Mouse (Mus musculus) gastrocnemius, adult 2 months (tissue): ENCODE results near the gene Tgm5. TPM values are rescaled to one million over a fixed set of nuclear protein-coding genes. Genes with fewer than 3 reads are reported as not detected.
"Not testable (repeated sequence)": the region's sequence is repeated elsewhere in the genome, so short reads cannot be mapped to it uniquely, and the experiment has no call there.

ENCODE experiments used
- DNase-seq: peaks from one replicate; pipeline ENCODE4 v3.0.0; 2022
- H3K27ac ChIP-seq: fragments of 200-600 bp; 2 replicates; pipeline ENCODE4 v1.8.1; 2022; ENCODE audit warnings: mild to moderate bottlenecking
- H3K4me3 ChIP-seq: fragments of 200-600 bp; 2 replicates; pipeline ENCODE4 v1.8.1; 2022; ENCODE audit warnings: mild to moderate bottlenecking, moderate library complexity
- CTCF ChIP-seq: fragments of 200-600 bp; IDR thresholded peaks from 2 replicates; pipeline ENCODE4 v1.8.1; 2022; ENCODE audit warnings: antibody characterized with exemption, mild to moderate bottlenecking, moderate library complexity
- intact Hi-C: fragments of 180-260 bp; cut with DNase I; formaldehyde crosslinking; loops from one replicate; pipeline ENCODE4 v1.15.1; 2025
- total RNA-seq, 2 experiments: library from RNA; stranded (reverse); gene quantifications; 2 replicates each; pipeline ENCODE4 v1.2.3; 2021

Tgm5 gene
- total RNA-seq, 2 experiments from 2014 or later, result 0.11 TPM; not detected in 1

DNA sequence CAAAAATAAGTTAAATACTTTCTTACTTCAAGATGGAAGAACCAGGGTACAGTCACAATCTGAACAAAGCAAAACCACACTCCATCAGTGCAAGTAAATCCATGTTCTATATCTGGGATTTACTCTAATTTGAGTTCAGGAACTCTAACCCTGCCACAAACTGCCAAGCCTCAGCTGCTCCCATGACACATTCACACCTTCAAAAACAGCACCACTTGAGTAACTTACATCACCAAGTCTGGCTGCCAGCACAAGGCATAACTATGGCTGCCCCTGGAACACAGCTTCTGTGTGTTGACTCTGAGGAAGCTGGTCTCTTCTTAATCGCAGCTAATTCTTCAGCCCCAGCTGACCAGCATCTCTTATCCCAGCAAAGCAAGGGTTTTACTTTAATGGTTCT is 68.5 kb downstream of the Tgm5 start:
- Histone ChIP-seq H3K27ac (peak overlapping the region; percentile 54; the same call in 1 of the 2 replicates), H3K4me3 (no peak overlapping the region)
- peak; percentile 24 for DNase-seq
- intact Hi-C loops, result no loop called here
- TF ChIP-seq CTCF, result no peak

GRCm38 (mm10) chr2:121016226-121016625 is 69.4 kb downstream of the Tgm5 start:
- DNase-seq, result no peak
- intact Hi-C loops, result no loop called here
- Histone ChIP-seq H3K27ac (no peak overlapping the region), H3K4me3 (no peak overlapping the region)
- no peak for TF ChIP-seq CTCF

GRCm38 (mm10) chr2:121015507-121015906 is 70.1 kb downstream of the Tgm5 start:
- TF ChIP-seq CTCF, result no peak
- Histone ChIP-seq H3K27ac (no peak overlapping the region), H3K4me3 (no peak overlapping the region)
- intact Hi-C loops, result no loop called here
- DNase-seq, result no peak

- TF ChIP-seq CTCF, result no peak
- no peak for DNase-seq
- intact Hi-C loops, result no loop called here
- no peak overlapping the region for H3K4me3 ChIP-seq
- no peak overlapping the region for H3K27ac ChIP-seq
Measured at GRCm38 (mm10) chr2:121012676-121013075, 73.0 kb downstream of the Tgm5 start.

- intact Hi-C loops, result no loop called here
- no peak for DNase-seq
- no peak for TF ChIP-seq CTCF
Measured at GRCm38 (mm10) chr2:121009071-121009677, 76.5 kb downstream of the Tgm5 start.

GRCm38 (mm10) chr2:121008664-121009007 is 77.0 kb downstream of the Tgm5 start:
- intact Hi-C loops, result no loop called here
- Histone ChIP-seq H3K4me3 (peak overlapping the region; percentile 79), H3K27ac (peak overlapping the region; percentile 85)
- DNase-seq, result no peak
- no peak for TF ChIP-seq CTCF

More at GRCm38 (mm10) chr2:121009071-121009677, 76.5 kb downstream of the Tgm5 start:
- H3K27ac ChIP-seq, result peak overlapping the region; percentile 85
- peak overlapping the region; percentile 79 for H3K4me3 ChIP-seq

GRCm38 (mm10) chr2:121007925-121008663 is 77.5 kb downstream of the Tgm5 start, which contains the start of gene Ccndbp1:
TSS of gene Ccndbp1 (plus strand) at chr2:121008403.
- peak; percentile 95 for DNase-seq
- Histone ChIP-seq H3K27ac (peak within 1 kb of the TSS; percentile 85), H3K4me3 (peak within 1 kb of the TSS; percentile 79)
- no peak for TF ChIP-seq CTCF
- intact Hi-C loops, result no loop called here

DNA sequence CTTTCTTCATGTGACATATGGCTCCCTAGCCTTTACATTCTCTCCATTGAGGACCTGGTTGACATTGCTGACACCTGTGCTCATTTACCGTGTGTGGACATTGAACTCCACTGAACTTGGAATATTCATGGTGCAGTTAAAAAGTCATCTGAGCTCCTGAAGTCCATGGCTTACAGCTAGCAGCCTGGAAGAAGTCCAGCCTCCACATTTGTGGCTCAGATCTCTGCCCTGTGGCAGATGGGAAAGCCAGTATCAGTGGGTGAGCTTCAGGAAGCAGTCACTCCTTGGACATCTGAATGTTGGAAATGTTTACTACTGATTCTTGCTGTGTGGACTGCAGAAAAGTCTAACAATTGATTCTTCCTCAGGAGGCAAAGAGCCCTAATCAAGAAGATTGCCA is 78.7 kb downstream of the Tgm5 start:
- Histone ChIP-seq H3K4me3 (no peak overlapping the region), H3K27ac (peak overlapping the region; percentile 85; the same call in 1 of the 2 replicates)
- intact Hi-C loops, result no loop called here
- TF ChIP-seq CTCF, result no peak
- no peak for DNase-seq

DNA sequence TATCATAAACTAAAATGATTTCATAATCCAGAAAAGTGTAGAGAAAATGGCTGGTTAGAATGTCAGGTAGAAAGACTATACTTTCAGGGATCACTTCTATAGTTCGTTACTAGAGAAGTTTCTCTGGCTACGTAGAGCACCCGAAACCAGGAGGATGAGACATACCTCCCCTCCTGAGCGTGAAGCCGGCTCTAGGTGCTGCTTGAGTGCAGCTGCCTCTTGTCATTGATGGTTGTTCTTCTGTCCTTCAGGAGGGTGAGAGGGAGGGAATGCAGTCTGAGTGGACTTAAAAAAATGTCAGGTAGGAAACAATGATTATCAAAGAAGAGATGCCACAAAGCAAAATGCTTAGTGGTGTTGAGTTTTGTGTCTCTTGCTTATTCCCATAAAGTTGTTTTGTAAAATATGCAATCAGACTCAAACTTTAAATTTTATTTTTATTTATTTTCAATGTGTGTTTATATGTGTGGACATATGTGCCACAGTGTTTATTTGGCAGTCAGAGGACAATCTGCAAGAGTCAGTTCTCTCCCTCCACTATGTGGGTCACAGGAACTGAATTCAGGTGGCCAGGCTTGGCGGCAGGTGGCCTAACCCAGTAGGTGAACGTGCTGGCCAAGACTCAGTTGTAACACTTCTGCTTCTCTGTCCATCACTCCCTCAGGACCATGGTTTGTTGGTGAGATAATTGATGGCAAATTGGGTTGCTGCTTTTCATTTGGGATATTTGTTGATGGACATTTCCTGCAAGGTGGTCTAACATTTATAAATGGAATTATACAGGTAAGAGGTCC is 81.4 kb downstream of the Tgm5 start:
- no peak overlapping the region for H3K27ac ChIP-seq
- no peak overlapping the region for H3K4me3 ChIP-seq
- no peak for DNase-seq
- intact Hi-C loops, result no loop called here
- no peak for TF ChIP-seq CTCF

DNA sequence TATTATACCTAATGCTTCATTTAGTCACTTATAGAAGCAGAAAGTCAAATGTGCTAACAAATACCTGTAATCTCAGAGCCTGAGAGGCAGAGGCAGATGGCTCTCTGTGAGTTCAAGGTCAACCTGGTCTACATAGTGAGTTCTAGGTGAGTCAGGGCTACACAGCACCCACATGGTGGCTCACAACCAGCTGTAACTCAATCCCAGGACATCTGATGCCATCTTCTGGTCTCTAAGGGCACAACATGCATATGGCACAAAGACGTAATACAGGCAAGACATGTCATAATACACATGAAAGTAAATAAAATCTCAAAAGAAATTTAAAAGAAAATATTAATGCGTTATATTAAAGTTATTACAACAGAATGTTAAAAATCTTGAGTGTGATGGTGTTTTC is 82.1 kb downstream of the Tgm5 start:
- Histone ChIP-seq H3K4me3 (no peak overlapping the region), H3K27ac (no peak overlapping the region)
- intact Hi-C loops, result no loop called here
- TF ChIP-seq CTCF, result peak; percentile 30; the same call in 1 of the 2 replicates
- no peak for DNase-seq

DNA sequence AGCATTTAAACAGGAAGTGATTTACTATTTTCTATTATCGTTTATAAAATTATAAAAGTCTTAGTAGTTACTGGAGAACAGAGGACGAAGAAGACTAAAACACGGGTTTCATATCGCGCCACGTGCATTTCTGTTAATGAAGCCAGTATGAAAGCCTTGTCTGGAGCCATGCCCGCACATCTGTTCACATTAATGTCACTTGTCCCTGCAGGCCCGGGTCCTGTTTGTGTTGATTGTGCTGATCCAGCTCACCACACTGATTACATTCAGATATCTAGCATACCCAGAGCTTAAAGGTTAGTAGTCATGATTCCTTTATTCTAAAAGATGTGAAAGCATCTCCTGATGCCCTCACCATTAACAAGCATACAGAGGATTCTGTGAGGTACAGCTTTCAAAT is 86.8 kb downstream of the Tgm5 start:
- intact Hi-C loops, result no loop called here
- no peak for DNase-seq
- no peak overlapping the region for H3K4me3 ChIP-seq
- TF ChIP-seq CTCF, result no peak
- H3K27ac ChIP-seq, result no peak overlapping the region

GRCm38 (mm10) chr2:120996607-120997006 is 89.0 kb downstream of the Tgm5 start:
- DNase-seq, intact Hi-C loops, H3K27ac ChIP-seq, H3K4me3 ChIP-seq: not testable (repeated sequence)

Other genes starting within 250 kb of the Tgm5 start
- 1 to 10 TPM; 5.3 to 6.0 TPM for gene Cdan1, start 235.7 kb downstream of the Tgm5 start, total RNA-seq
- gene Ttbk2, start 235.2 kb downstream of the Tgm5 start, total RNA-seq, result 1 to 10 TPM; 7.6 to 9.2 TPM
- gene Ubr1, start 115.1 kb downstream of the Tgm5 start, total RNA-seq, result 10 to 100 TPM; 28.5 to 29.9 TPM
- gene Tmem62, start 108.8 kb downstream of the Tgm5 start, total RNA-seq, result 1 to 10 TPM; 3.0 to 3.3 TPM
- gene Ccndbp1, start 77.4 kb downstream of the Tgm5 start, total RNA-seq, result 10 to 100 TPM; 20.9 to 21.1 TPM
- gene Epb42, start 48.8 kb downstream of the Tgm5 start, total RNA-seq, result not detected
- not detected for gene Tgm7, start 24.0 kb upstream of the Tgm5 start, total RNA-seq
- gene Adal, start 54.6 kb upstream of the Tgm5 start, total RNA-seq, result 10 to 100 TPM; 12.4 to 17.1 TPM
- 1 to 10 TPM; 3.1 to 4.4 TPM for gene Lcmt2, start 54.8 kb upstream of the Tgm5 start, total RNA-seq
- 10 to 100 TPM; 10.3 to 10.9 TPM for gene Tubgcp4, start 84.8 kb upstream of the Tgm5 start, total RNA-seq
- 1 to 10 TPM; 5.2 to 5.5 TPM for gene Zscan29, start 85.3 kb upstream of the Tgm5 start, total RNA-seq
- 10 to 100 TPM; 15.9 to 16.0 TPM for gene Trp53bp1, start 185.6 kb upstream of the Tgm5 start, total RNA-seq
- gene Map1a, start 203.8 kb upstream of the Tgm5 start, total RNA-seq, result 10 to 100 TPM in 1 of 2 experiments, 1 to 10 TPM in 1; 9.1 to 16.5 TPM